Mouse (Mus musculus): Measurements from ENCODE around the gene Klhl21. TPM values are rescaled to one million over a fixed set of nuclear protein-coding genes. Genes with fewer than 3 reads are reported as not detected.
A peak's percentile ranks its signal among the peaks of the same experiment; 100 is the strongest.

The Klhl21 gene
- total RNA-seq, 4 experiments from 2014 or later = 125 to 158 (median 140) TPM

GRCm38 (mm10) chr4:151995371-151996172, 13.0 kb upstream of the Klhl21 start:
- no peak for DNase-seq (ENCODE audit: low spot score in 2 of 2)

GRCm38 (mm10) chr4:151996173-151996950, 12.2 kb upstream of the Klhl21 start, which contains the start of gene Phf13:
Gene Phf13, minus strand, starts transcription at chr4:151996258.
- DNase-seq (ENCODE audit: low spot score in 2 of 2) = peak; percentile 98 to 99

DNA sequence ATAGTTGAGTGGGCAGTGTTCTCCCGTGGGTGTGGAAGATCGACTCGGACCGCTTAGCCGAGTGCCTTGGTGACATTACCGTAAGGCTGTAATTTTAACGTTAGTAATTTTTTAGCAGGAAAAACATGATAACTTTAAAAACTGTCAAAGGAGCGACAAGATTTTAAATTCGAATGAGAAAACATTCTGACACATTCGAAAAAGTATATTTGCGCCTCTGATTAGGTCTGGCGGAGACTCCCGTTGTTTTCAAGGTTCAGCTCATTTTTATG, 11.7 kb upstream of the Klhl21 start:
- DNase-seq (ENCODE audit: low spot score in 2 of 2) = no peak

- DNase-seq (ENCODE audit: low spot score in 2 of 2) = no peak
Measured at GRCm38 (mm10) chr4:151997701-151998100, 10.9 kb upstream of the Klhl21 start.

DNA sequence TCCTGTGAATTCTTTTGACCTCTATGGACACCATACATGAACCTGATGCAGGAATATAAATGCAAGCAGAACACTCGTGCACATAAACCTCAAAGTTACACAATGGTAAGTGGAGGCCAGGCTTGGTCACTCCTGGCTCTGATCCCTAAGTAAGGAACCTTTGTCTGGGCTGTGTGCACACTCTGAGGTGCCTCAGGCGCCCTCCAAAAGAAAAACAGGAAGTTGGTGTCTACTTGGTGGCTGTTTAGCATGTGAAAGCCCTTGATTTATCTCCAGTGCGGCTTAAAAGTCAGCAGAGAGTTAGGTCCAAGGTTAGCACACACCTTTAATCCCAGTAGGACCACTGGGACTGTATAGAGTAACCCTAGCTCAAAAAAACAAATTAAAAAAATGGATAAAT, 9.1 kb upstream of the Klhl21 start:
- no peak for DNase-seq (ENCODE audit: low spot score in 2 of 2)

DNA sequence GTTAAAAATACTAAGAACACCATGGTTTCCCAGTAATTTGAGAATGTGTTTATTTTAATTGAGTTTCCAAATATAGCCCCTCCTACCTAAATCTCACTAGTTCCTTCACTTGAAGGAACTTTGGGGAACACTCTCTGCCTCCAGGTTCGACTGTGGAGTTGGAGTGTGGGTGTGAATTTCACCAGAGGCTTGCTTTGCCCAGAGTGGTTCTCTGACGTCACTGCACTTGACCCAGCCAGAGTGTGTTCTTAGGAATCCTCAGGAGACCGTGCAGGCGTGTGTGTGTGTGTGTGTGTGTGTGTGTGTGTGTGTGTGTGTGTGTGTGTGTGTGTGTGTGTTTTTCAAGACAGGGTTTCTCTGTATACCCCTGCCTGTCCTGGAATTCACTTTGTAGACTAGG, 7.7 kb upstream of the Klhl21 start:
- no peak for DNase-seq (ENCODE audit: low spot score in 2 of 2)

DNA sequence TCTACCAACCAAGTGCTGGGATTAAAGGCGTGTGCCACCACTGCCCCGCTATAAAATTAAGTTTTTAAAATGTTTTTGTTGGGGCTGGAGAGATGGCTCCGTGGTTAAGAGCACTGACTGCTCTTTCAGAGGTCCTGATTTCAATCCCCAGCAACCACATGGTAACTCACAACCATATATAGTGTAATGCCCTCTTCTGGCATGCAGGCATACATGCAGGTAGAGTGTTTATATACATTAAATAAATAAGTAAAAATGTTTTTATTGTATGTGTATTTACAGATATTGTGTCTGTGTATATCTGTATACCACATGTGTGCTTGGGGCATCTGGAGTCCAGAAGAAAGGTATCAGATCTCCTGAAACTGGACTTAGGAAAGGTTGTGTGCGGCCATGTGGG, 7.3 kb upstream of the Klhl21 start:
- no peak for DNase-seq (ENCODE audit: low spot score in 2 of 2)

DNA sequence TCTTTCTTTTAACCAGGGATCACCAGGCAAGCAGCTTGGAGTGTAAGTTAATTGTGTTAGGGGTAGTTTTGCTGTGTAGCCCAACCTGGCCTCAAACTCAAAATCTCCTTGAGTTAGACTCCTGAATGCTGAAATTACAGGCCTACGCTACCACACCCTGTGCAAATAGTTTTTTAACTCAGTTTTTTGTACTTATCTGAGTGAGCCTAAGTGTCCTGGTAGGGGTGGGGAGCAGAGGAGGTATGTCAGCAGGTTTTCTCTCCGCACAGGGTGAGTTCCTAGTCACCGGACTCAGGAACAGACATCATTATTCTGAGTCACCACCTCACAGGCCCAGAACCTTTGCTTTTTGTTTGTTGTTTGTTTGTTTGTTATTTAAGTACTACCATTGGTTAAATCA, 6.5 kb upstream of the Klhl21 start:
- no peak for DNase-seq (ENCODE audit: low spot score in 2 of 2)

- no peak for DNase-seq (ENCODE audit: low spot score in 2 of 2)
Measured at GRCm38 (mm10) chr4:152006137-152006536, 2.5 kb upstream of the Klhl21 start.

- DNase-seq (ENCODE audit: low spot score in 2 of 2) = no peak
Measured at GRCm38 (mm10) chr4:152006812-152007211, 1.8 kb upstream of the Klhl21 start.

DNA sequence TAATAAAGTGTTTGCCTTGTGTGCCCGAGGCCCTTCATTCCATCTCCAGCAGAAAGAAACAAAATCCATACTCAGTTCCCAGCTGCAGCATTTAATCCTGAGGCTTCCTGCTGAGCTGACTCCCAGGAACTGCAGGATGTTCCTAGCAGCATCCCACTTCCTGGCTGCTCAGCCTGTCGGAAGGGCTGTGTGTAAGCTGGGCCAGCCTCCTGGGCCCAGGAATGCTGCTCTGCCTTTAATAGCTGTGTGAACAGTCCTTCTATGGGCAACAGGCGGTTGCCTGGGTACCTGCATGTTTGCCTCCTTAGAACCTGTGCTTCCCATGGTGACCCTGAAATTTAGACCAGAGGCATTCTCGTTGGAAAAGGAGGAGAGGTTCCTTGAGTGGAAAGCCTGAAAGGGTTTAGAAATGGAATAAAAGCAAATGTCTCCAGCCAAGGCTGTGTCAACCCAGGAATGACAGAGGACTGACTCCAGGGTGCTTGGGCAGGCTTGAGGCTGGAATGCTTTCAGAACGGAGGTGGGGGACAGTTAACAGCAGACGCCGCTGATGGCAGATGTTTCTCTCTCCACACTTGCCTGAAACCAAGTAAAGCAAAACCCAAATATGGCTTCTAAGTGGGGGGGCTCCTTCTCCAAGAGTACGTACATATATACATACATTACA, 989 bp upstream of the Klhl21 start:
- DNase-seq (ENCODE audit: low spot score in 2 of 2) = no peak

DNA sequence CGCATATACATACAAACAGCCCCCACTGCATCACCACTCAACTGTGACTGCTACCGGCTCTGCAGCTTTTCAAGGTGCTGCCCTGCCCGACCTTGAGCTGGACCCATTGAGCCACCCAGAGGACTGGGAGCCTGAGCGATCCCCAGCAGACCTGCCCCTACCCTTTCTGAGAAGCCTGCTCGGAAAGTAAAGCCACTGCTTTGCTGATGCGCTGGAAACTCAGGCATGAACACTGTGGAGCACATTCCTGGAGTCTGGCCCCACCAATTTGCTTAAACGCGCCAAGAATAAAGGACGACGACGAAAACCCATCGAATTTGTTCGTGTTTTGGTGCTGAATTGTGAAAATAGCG, 479 bp upstream of the Klhl21 start:
- no peak for DNase-seq (ENCODE audit: low spot score in 2 of 2)

- peak; percentile 63 to 84 for DNase-seq (ENCODE audit: low spot score in 2 of 2)
Measured at GRCm38 (mm10) chr4:152009076-152010051, 761 bp downstream of the Klhl21 start.

DNA sequence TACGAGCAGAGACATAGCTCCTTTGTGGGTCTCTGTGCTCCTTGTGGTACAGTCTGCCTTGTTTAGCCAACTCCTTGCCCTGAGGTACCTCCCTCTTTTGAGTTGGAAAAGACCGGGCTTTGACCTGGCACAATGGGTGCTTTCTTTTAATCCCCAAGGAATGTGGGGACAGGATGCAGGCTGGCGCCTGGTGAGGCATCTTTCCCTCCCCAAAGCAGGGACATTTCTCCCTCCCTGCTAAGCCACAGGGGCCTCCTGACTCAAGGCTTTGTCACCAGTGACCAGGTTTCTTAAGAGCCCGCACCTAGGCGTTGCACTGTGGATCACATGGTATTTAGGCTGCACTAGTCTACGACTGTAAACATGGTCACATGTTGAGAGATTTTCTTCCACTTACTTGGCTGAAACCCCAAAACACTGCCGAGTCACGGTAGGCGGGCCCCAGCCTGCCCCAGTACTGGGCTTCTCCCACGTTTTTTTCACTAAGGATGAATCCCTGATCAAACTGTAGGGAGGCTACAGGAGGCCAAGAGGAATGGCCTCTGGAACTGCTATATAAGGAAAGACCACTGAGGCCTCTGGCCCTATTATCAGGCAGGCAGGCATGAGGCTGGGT, 1.6 kb downstream of the Klhl21 start:
- DNase-seq (ENCODE audit: low spot score in 2 of 2) = peak; percentile 50 to 71

DNA sequence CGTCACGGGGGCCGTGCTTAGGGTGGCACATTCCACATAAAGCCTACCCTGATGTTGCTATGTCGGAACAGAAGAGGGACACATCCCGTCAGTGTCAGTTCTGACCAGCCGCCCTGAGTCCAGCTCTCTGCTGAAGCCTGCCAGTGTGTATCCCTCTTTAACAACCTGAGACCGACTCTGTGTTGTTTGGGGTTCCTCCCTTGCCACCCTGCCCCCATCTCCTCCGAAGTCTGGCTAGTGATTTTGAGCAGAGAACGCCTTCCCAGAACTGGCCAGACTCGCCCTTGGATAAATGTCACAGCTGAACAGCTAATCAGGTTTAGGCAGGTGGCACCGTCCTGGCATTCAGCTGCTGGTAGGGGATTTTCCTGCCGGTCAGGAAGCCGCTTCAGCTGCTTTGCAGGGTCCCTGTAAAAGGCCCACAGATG, 2.1 kb downstream of the Klhl21 start:
- no peak for DNase-seq (ENCODE audit: low spot score in 2 of 2)

DNA sequence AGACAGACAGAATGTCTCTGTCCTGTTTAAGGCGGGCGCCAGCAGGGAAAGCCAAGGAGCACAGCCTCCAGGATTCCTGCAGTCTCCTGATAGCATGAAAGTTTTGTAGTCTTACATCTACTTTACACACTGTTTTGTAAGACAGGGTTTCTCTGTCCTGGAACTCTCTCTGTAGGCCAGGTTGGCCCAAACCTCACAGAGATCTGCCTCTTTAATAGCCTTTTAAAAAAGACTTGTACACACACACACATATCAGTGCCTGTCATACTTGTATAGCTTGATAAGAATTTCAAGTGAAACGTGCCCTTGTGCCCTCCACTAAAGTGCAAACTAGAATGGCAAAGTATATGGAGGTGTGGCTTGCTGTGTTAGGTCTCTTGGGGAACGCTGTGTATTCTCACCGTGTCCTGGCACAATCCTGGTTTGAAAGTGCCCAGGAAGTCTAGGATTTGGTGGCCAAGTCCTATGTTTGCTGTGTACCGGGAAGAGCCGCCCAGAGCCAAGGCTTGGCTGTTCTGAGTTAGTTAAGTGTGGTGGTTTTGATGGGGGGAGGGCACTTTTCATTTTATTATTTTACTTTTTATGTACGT, 2.7 kb downstream of the Klhl21 start:
- DNase-seq (ENCODE audit: low spot score in 2 of 2) = no peak

DNA sequence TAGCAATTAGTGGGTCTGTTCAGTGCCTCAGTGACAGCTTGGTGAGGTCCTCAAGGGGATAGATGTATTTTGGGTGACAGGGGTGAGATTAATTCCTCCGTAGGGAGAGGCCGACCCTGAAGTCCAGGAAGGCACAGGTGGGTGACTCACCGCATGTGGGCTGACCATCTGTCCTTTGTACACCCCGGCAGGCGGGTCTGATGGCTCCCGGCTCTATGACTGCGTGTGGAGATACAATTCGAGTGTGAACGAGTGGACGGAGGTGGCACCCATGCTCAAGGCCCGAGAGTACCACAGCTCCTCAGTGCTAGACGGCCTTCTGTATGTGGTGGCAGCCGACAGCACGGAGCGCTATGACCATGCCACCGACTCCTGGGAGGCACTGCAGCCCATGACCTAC, 3.5 kb downstream of the Klhl21 start:
- no peak for DNase-seq (ENCODE audit: low spot score in 2 of 2)

DNA sequence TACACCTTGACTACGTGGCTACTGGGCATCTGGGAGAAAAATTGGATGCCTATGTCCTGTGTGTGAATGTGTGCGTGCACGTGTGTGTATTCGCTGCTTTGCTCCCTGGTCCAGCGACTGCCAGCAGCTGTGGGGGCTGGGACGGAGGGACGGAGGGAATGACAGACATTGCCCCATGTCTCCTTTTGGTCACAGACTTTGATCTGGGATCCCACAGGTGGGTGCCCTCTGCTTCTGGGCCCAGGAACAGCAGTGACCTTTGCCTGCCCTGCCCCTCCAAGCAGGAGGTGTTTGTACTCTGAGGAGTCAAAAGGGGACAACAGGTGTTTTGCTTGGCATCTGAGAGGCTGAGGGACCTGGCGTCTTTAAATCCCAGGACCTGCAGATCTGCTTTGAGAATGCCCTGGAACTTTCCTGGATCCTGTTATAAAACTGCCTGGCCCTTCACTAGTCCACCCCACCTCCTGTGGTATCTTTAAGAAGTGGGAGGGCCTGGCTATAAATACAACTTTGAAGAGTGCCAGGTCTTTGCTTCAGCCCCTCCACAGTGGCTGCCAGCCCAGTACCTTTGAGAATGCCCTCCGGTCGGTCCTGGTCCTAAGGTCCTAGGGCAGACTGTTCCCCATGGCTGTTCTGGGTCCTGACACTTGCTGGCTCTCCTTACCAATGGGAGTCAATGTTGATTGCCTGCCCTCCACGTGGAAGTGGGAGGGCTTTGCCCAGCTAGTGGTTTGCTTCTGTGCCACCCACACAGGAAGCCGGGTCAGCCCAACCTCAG, 4.6 kb downstream of the Klhl21 start:
- peak; percentile 32 to 54 for DNase-seq (ENCODE audit: low spot score in 2 of 2)

- no peak for DNase-seq (ENCODE audit: low spot score in 2 of 2)
Measured at GRCm38 (mm10) chr4:152019073-152019472, 10.5 kb downstream of the Klhl21 start.

GRCm38 (mm10) chr4:152020024-152020423, 11.4 kb downstream of the Klhl21 start:
- DNase-seq (ENCODE audit: low spot score in 2 of 2) = no peak

All from gastrocnemius, adult 8-10 months (tissue).